Mouse (Mus musculus): ENCODE results near the gene Bcan. TPM values are rescaled to one million over a fixed set of nuclear protein-coding genes. Genes with fewer than 3 reads are reported as not detected.

Bcan gene
- polyA plus RNA-seq, 1 experiment from 2014 or later: 0.56 TPM

DNA sequence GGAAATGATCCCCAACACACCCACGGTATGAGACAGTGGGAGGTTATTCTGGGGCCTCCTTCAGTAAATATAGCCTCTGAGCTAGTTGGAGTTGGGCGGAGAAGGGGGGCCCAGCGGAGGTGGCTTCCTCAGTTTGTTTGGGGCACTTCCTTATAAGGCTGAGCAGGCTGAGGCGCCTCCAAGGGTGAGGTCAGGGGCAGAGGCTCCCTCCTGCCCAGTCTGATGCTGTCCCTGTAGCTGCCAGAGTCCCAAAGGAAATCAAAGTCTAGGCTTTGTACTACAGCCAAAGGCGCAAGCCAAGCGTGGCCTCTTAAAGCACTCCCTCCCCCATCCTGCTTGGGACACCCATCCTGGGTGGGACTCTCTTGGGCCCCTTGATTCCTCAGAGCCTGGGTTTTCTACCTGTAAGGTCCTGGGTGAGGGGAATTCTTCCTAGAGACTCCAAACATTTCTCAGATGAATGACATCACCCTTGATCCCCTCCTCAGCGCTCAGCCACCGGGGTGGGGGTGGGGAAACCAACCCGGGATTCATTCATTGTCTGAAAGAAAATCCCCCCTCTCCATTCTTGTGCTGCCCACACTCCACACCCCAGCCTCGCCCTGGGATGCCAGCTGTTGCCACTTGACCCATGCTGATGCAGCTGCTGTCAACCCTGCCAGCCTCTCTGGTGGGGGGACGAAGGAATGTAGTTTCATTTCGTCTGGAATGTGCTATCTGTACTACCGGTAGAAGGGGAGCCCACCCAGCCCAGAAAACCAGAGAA is 17.0 kb downstream of the Bcan start:
- no peaks in the 10 kb centered on the region for H3K27me3 ChIP-seq (replicated peaks; ENCODE audit: insufficient read depth, low read length)
- peak overlapping the region; percentile 95 for H3K27ac ChIP-seq (ENCODE audit: low read length)
- ATAC-seq: peak; percentile 83
- H3K4me2 ChIP-seq (replicated peaks; ENCODE audit: low read depth, low read length): peak overlapping the region; percentile 39
- peaks cover 47% of the 10 kb centered on the region; the same call in 1 of the 2 replicates for H3K4me1 ChIP-seq (ENCODE audit: insufficient read depth, low read depth, low read length)
- DNase-seq (ENCODE audit: low spot score): peak; percentile 93
- H3K9ac ChIP-seq (replicated peaks; ENCODE audit: low read depth): peak overlapping the region; percentile 32; the same call in 1 of the 2 replicates
- TF ChIP-seq EP300 (IDR thresholded peaks at IDR 0.05) (0 out of 2 replicates have a peak, but pooled peaks have one; percentile 59), CTCF (IDR thresholded peaks at IDR 0.05) (no peak)
- WGBS: 4% methylated on average over 13 of the region's 13 CpGs
- H3K4me3 ChIP-seq (ENCODE audit: low read depth, low read length): no peak overlapping the region
- H3K36me3 ChIP-seq (ENCODE audit: insufficient read depth, low read length): no peaks in the 10 kb centered on the region
- no peaks in the 10 kb centered on the region for H3K9me3 ChIP-seq (ENCODE audit: low read length)

DNA sequence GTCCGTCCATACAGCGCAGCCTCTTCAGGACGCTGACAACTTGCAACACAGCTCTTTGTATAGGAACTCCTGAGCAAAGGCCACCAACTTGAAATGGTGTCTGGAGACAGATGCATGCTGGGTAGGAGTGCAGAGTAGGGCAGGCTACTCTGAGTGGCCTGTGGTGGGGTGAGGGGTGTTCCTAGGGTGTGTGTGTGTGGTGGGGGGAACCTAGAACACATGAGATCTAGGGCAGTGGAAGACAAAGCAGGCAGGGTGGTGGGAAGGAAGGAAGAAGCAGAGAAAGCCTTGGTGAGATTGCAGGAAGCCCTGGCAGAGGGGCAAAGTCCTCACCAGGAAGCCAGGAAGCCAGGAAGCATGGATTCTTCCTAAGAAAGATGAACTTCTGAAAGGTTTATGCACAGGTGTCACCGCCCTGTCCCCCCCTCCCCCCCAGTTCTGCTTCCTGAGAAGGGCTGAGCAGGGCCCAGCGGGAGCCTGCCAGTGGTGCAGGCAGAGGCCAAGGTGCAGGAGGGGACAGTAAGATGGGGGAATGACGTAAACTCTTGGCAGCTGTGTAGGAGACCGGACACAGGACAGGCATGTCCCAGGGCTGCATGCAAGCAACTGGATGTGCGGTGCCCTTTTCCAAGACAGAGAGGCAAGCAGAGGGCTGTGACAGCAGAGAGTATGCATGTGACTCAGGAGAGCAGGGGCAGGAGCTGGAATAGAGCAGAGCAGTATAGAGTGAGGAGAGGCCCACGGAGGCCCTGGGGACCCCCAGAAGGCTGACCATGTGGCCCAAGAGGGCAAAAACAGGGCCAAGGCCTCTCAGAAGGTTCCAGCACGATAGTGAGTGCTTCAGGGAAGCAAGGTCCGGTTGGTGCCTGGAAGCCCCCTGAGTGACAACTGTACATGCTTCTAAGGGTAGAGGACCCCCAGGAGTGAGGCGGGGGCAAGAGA is 17.9 kb downstream of the Bcan start:
- no peaks in the 10 kb centered on the region for H3K27me3 ChIP-seq (replicated peaks; ENCODE audit: insufficient read depth, low read length)
- 25% methylated on average over 11 of the region's 12 CpGs for WGBS
- H3K4me3 ChIP-seq (ENCODE audit: low read depth, low read length): no peak overlapping the region
- DNase-seq (ENCODE audit: low spot score) (peak; percentile 80), ATAC-seq (peak; percentile 69)
- H3K9me3 ChIP-seq (ENCODE audit: low read length): no peaks in the 10 kb centered on the region
- peaks cover 40% of the 10 kb centered on the region; the same call in 1 of the 2 replicates for H3K4me1 ChIP-seq (ENCODE audit: insufficient read depth, low read depth, low read length)
- no peak for TF ChIP-seq CTCF (IDR thresholded peaks at IDR 0.05)
- TF ChIP-seq EP300 (IDR thresholded peaks at IDR 0.05): 0 out of 2 replicates have a peak, but pooled peaks have one; percentile 9
- peak overlapping the region; percentile 32; the same call in 1 of the 2 replicates for H3K9ac ChIP-seq (replicated peaks; ENCODE audit: low read depth)
- peak overlapping the region; percentile 39 for H3K4me2 ChIP-seq (replicated peaks; ENCODE audit: low read depth, low read length)
- H3K36me3 ChIP-seq (ENCODE audit: insufficient read depth, low read length): no peaks in the 10 kb centered on the region
- peak overlapping the region; percentile 95 for H3K27ac ChIP-seq (ENCODE audit: low read length)

DNA sequence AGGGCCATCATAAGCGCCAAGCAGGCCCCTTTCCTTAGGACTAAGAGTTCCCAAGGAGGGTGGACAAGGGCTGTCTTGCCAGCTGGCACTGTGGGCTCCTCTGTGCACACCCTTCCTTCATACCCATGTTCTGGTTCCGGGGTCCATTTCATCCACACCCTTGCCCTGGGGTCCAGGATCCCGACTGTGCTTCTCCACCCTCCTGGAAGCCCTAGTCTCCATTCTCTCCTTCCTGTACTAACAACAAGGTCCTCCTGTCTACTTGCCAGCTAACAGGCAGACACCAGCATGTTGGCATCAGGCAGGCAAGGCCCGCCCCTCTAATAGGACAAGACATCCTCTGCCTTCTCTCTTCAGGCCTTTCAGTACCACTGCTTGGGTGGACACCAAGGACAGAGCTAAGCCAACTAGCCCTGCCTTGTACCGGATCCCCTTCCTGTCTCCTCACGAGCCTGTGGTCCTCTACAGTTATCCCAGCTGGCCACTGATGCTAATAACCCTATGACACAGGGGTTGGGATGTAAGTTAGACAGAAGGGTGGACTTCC is 18.7 kb downstream of the Bcan start:
- 70% methylated on average over 6 of the region's 6 CpGs for WGBS
- H3K4me3 ChIP-seq (ENCODE audit: low read depth, low read length): no peak overlapping the region
- no peak overlapping the region for H3K9ac ChIP-seq (replicated peaks; ENCODE audit: low read depth)
- peak; percentile 6 for DNase-seq (ENCODE audit: low spot score)
- no peaks in the 10 kb centered on the region for H3K27me3 ChIP-seq (replicated peaks; ENCODE audit: insufficient read depth, low read length)
- H3K4me1 ChIP-seq (ENCODE audit: insufficient read depth, low read depth, low read length): peaks cover 37% of the 10 kb centered on the region; the same call in 1 of the 2 replicates
- no peak overlapping the region for H3K4me2 ChIP-seq (replicated peaks; ENCODE audit: low read depth, low read length)
- H3K27ac ChIP-seq (ENCODE audit: low read length): peak overlapping the region; percentile 95
- ATAC-seq: no peak
- no peaks in the 10 kb centered on the region for H3K36me3 ChIP-seq (ENCODE audit: insufficient read depth, low read length)
- TF ChIP-seq EP300 (IDR thresholded peaks at IDR 0.05): no peak
- no peaks in the 10 kb centered on the region for H3K9me3 ChIP-seq (ENCODE audit: low read length)

DNA sequence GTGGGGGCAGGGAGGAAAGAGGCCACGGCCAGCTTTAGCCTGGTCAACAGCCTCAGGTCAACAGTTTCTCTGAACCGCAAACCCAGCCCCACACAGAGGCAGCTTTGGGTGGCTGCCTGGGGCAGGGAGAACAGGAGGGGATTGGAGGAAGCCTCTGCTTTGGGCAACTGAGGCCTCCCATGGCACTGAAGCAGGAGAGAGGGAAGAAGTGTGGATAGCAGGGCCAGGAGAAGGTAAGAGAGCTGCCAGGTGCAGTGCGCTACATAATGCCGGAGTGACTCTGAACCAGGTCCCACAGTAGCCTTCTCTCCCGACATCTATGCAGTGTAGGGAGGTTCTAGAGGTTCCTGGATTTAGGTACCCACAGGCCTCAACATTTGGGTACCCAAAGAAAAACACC is 19.3 kb downstream of the Bcan start:
- ATAC-seq: no peak
- no peak for DNase-seq (ENCODE audit: low spot score)
- TF ChIP-seq EP300 (IDR thresholded peaks at IDR 0.05) (no peak), CTCF (IDR thresholded peaks at IDR 0.05) (no peak)
- H3K27ac ChIP-seq (ENCODE audit: low read length): peak overlapping the region; percentile 95; the same call in 1 of the 2 replicates
- no peaks in the 10 kb centered on the region for H3K27me3 ChIP-seq (replicated peaks; ENCODE audit: insufficient read depth, low read length)
- no peak overlapping the region for H3K4me2 ChIP-seq (replicated peaks; ENCODE audit: low read depth, low read length)
- no peak overlapping the region for H3K4me3 ChIP-seq (ENCODE audit: low read depth, low read length)
- WGBS: 74% methylated on average over 5 of the region's 5 CpGs
- peaks cover 32% of the 10 kb centered on the region; the same call in 1 of the 2 replicates for H3K4me1 ChIP-seq (ENCODE audit: insufficient read depth, low read depth, low read length)
- H3K9ac ChIP-seq (replicated peaks; ENCODE audit: low read depth): no peak overlapping the region
- H3K36me3 ChIP-seq (ENCODE audit: insufficient read depth, low read length): no peaks in the 10 kb centered on the region
- no peaks in the 10 kb centered on the region for H3K9me3 ChIP-seq (ENCODE audit: low read length)

DNA sequence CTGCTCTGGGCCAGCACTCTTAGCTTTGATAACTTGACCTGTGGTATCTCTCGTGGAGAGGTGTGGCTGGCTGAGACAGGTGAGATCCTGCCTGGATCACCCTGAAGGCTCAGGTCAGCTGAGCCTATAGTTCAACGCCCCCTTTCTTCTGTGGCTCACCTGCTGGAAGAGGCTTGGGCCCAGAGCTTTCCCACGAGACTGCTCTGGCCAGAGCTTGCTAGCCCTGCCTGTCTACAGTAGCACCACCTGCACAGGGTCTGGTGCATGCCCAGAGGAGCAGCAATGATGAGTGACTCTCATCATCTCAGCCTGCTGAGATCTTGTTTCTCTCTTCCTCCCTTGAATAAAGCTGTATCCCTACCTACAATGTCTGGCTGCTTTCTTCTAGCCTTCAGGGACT is 19.9 kb downstream of the Bcan start:
- TF ChIP-seq EP300 (IDR thresholded peaks at IDR 0.05): no peak
- no peak for TF ChIP-seq CTCF (IDR thresholded peaks at IDR 0.05)
- H3K4me3 ChIP-seq (ENCODE audit: low read depth, low read length): no peak overlapping the region
- no peak overlapping the region for H3K4me2 ChIP-seq (replicated peaks; ENCODE audit: low read depth, low read length)
- H3K4me1 ChIP-seq (ENCODE audit: insufficient read depth, low read depth, low read length): peaks cover 26% of the 10 kb centered on the region; the same call in 1 of the 2 replicates
- no peaks in the 10 kb centered on the region for H3K9me3 ChIP-seq (ENCODE audit: low read length)
- H3K36me3 ChIP-seq (ENCODE audit: insufficient read depth, low read length): no peaks in the 10 kb centered on the region
- ATAC-seq (no peak), DNase-seq (ENCODE audit: low spot score) (no peak)
- WGBS: 60% methylated on average over 3 of the region's 3 CpGs
- no peak overlapping the region for H3K27ac ChIP-seq (ENCODE audit: low read length)
- no peaks in the 10 kb centered on the region for H3K27me3 ChIP-seq (replicated peaks; ENCODE audit: insufficient read depth, low read length)
- no peak overlapping the region for H3K9ac ChIP-seq (replicated peaks; ENCODE audit: low read depth)

DNA sequence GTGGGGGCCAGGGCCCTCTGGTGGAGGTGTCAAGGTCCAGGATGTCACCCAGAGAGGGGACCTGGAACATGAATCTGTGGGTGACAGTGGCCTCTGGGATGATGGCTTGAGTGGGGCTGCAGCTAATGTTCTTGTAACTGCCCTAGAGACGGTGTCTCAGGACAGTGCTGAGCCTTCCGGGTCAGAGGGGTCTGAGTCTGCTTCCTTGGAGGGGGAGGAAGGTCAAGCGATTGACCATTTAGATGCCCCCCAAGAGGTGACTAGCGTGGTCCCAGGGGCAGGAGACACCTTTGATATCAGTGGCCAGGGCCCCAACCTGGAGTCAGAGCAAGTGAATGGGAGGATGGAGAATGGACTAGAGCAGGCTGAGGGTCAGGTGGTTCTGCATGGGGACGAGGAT is 20.5 kb downstream of the Bcan start:
- H3K4me1 ChIP-seq (ENCODE audit: insufficient read depth, low read depth, low read length): peaks cover 24% of the 10 kb centered on the region; the same call in 1 of the 2 replicates
- no peaks in the 10 kb centered on the region for H3K27me3 ChIP-seq (replicated peaks; ENCODE audit: insufficient read depth, low read length)
- DNase-seq (ENCODE audit: low spot score) (no peak), ATAC-seq (no peak)
- no peak overlapping the region for H3K9ac ChIP-seq (replicated peaks; ENCODE audit: low read depth)
- no peak for TF ChIP-seq EP300 (IDR thresholded peaks at IDR 0.05)
- TF ChIP-seq CTCF (IDR thresholded peaks at IDR 0.05): no peak
- H3K9me3 ChIP-seq (ENCODE audit: low read length): no peaks in the 10 kb centered on the region
- WGBS: 80% methylated on average over 5 of the region's 5 CpGs
- H3K4me2 ChIP-seq (replicated peaks; ENCODE audit: low read depth, low read length): no peak overlapping the region
- H3K27ac ChIP-seq (ENCODE audit: low read length): no peak overlapping the region
- no peaks in the 10 kb centered on the region for H3K36me3 ChIP-seq (ENCODE audit: insufficient read depth, low read length)
- H3K4me3 ChIP-seq (ENCODE audit: low read depth, low read length): no peak overlapping the region
